Mouse (Mus musculus): ENCODE data around the gene Ehd4. TPM values are rescaled to one million over a fixed set of nuclear protein-coding genes. Genes with fewer than 3 reads are reported as not detected.

Ehd4 gene
- polyA plus RNA-seq, 1 experiment from 2014 or later, result 11.8 TPM

DNA sequence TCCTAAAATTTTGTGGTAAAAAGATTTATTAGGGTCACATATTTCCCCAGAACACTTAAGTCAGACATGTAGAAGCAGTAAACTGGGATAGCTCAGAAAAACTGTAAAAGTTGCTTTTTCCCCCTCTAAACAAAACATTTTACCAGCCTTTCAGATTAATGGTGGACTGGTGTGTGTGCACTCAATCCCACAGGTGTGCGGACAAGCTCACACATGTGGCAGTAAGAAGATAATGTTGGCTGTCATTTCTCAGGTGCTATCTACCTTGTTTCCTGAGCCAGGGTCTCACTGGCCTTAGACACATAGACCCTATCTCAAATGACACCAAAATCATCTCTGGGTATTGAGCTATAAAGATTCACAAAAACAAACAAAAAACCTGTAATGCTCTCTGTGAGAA, 28.9 kb downstream of the Ehd4 start:
- no peak overlapping the region for H3K4me3 ChIP-seq (ENCODE audit: low read depth, low read length)
- H3K9me3 ChIP-seq (replicated peaks; ENCODE audit: control insufficient read depth, low read length), result no peaks in the 10 kb centered on the region
- no peaks in the 10 kb centered on the region for H3K4me1 ChIP-seq (ENCODE audit: control insufficient read depth, insufficient read depth, low read length)
- no peak overlapping the region for H3K9ac ChIP-seq (ENCODE audit: low read length)
- no peaks in the 10 kb centered on the region for H3K36me3 ChIP-seq (ENCODE audit: control insufficient read depth, insufficient read depth, low read length)
- DNase-seq (ENCODE audit: low spot score) (no peak), ATAC-seq (no peak)
- no peak overlapping the region for H3K27ac ChIP-seq (ENCODE audit: low read depth, low read length)
- WGBS, result 100% methylated on average over 1 of the region's 1 CpGs
- H3K27me3 ChIP-seq (replicated peaks; ENCODE audit: control insufficient read depth, insufficient read depth, low read length), result no peaks in the 10 kb centered on the region
- H3K4me2 ChIP-seq (ENCODE audit: low read length), result no peak overlapping the region

DNA sequence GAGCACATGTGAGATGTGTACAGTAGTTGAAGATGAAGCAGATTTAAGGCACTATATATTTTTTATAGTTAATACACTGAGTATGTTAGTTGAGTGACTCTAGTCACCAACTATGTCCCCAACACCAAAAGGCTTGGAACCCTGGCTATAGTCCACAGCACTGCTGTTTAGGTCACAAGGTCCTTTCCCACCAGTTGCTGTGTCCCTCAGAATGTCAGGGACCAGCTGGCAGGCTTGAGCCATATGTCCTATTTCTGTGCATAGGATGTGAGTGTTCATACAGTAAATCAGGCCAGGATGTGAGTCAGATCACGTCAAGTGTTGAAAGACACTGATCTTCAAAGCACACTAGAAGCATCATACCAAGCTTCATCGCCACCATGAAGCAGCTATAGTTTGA, 29.5 kb downstream of the Ehd4 start:
- Histone ChIP-seq H3K4me2 (ENCODE audit: low read length) (no peak overlapping the region), H3K4me1 (ENCODE audit: control insufficient read depth, insufficient read depth, low read length) (no peaks in the 10 kb centered on the region), H3K36me3 (ENCODE audit: control insufficient read depth, insufficient read depth, low read length) (no peaks in the 10 kb centered on the region), H3K4me3 (ENCODE audit: low read depth, low read length) (no peak overlapping the region), H3K9ac (ENCODE audit: low read length) (no peak overlapping the region), H3K27ac (ENCODE audit: low read depth, low read length) (no peak overlapping the region), H3K27me3 (replicated peaks; ENCODE audit: control insufficient read depth, insufficient read depth, low read length) (no peaks in the 10 kb centered on the region), H3K9me3 (replicated peaks; ENCODE audit: control insufficient read depth, low read length) (no peaks in the 10 kb centered on the region)
- DNase-seq (ENCODE audit: low spot score), result no peak
- ATAC-seq, result no peak
- 92% methylated on average over 2 of the region's 2 CpGs for WGBS

DNA sequence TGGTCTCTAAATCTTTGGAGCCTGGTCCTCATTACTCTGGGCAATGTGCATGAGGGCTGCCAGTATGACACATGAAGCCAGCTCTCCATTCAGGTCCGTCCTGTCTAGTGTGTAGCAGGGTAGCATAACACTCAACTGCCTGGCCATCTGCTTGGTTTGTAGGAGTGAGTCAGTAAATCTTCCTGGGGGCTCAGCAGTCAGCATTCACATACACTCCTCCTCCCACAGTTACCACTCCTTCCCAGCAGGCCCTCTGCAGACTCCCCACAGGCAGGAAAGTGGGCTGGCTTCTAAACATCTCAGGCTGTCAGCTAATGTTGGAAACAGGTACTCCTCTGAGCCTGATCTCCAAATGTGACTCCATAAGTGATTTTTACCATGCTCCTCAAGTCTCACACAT, 30.3 kb downstream of the Ehd4 start:
- H3K4me3 ChIP-seq (ENCODE audit: low read depth, low read length), result no peak overlapping the region
- no peaks in the 10 kb centered on the region for H3K27me3 ChIP-seq (replicated peaks; ENCODE audit: control insufficient read depth, insufficient read depth, low read length)
- no peak overlapping the region for H3K4me2 ChIP-seq (ENCODE audit: low read length)
- no peaks in the 10 kb centered on the region for H3K9me3 ChIP-seq (replicated peaks; ENCODE audit: control insufficient read depth, low read length)
- ATAC-seq (no peak), DNase-seq (ENCODE audit: low spot score) (no peak)
- H3K9ac ChIP-seq (ENCODE audit: low read length), result no peak overlapping the region
- no peak overlapping the region for H3K27ac ChIP-seq (ENCODE audit: low read depth, low read length)
- 76% methylated on average over 1 of the region's 1 CpGs for WGBS
- no peaks in the 10 kb centered on the region for H3K36me3 ChIP-seq (ENCODE audit: control insufficient read depth, insufficient read depth, low read length)
- no peaks in the 10 kb centered on the region for H3K4me1 ChIP-seq (ENCODE audit: control insufficient read depth, insufficient read depth, low read length)

DNA sequence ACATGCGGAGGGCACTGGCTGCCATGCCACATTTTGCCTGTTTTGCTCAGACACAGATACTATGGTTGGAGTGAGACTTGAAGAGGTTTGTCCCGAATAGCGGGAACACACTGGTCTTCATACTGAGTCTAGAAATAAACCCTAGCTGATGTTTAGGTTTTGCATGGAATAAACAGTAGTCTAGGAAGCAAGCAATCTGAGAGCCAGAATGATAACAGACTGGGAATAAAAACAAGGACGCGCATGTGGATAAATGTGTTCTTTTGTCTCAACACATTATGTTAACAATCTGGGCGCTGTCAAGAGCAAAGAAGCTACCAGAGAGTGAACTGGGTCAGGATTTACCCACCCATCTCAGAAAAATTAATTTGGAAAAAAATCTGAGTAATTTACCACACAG, 31.4 kb downstream of the Ehd4 start:
- Histone ChIP-seq H3K27ac (ENCODE audit: low read depth, low read length) (no peak overlapping the region), H3K4me1 (ENCODE audit: control insufficient read depth, insufficient read depth, low read length) (no peaks in the 10 kb centered on the region), H3K36me3 (ENCODE audit: control insufficient read depth, insufficient read depth, low read length) (no peaks in the 10 kb centered on the region), H3K4me3 (ENCODE audit: low read depth, low read length) (no peak overlapping the region), H3K9me3 (replicated peaks; ENCODE audit: control insufficient read depth, low read length) (no peaks in the 10 kb centered on the region), H3K27me3 (replicated peaks; ENCODE audit: control insufficient read depth, insufficient read depth, low read length) (no peaks in the 10 kb centered on the region), H3K9ac (ENCODE audit: low read length) (no peak overlapping the region), H3K4me2 (ENCODE audit: low read length) (no peak overlapping the region)
- no peak for DNase-seq (ENCODE audit: low spot score)
- WGBS, result 96% methylated on average over 6 of the region's 6 CpGs
- ATAC-seq, result no peak

DNA sequence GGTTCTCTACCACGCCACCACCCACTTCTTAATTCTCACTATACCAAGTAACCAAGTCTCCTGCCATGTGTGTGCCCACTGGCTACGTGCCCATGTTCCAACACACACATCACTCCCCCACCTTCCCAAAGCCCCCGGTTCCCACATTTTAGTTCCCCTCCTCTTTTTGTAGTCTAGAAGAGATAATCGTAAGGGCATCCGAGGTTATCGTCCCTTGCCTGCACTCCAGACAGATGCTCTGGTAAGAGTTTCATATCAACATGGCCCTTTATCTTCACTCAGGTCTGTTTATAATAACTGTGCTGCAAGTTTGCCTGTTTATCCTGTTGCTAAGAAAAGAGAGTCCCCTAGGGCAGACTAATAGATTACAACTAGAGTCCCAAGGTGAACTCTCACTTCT, 37.1 kb downstream of the Ehd4 start:
- 90% methylated on average over 6 of the region's 6 CpGs for WGBS
- no peaks in the 10 kb centered on the region for H3K36me3 ChIP-seq (ENCODE audit: control insufficient read depth, insufficient read depth, low read length)
- DNase-seq (ENCODE audit: low spot score), result no peak
- H3K27ac ChIP-seq (ENCODE audit: low read depth, low read length), result no peak overlapping the region
- H3K9me3 ChIP-seq (replicated peaks; ENCODE audit: control insufficient read depth, low read length), result no peaks in the 10 kb centered on the region
- H3K27me3 ChIP-seq (replicated peaks; ENCODE audit: control insufficient read depth, insufficient read depth, low read length), result no peaks in the 10 kb centered on the region
- no peak for ATAC-seq
- H3K9ac ChIP-seq (ENCODE audit: low read length), result no peak overlapping the region
- H3K4me3 ChIP-seq (ENCODE audit: low read depth, low read length), result no peak overlapping the region
- no peak overlapping the region for H3K4me2 ChIP-seq (ENCODE audit: low read length)
- H3K4me1 ChIP-seq (ENCODE audit: control insufficient read depth, insufficient read depth, low read length), result no peaks in the 10 kb centered on the region

DNA sequence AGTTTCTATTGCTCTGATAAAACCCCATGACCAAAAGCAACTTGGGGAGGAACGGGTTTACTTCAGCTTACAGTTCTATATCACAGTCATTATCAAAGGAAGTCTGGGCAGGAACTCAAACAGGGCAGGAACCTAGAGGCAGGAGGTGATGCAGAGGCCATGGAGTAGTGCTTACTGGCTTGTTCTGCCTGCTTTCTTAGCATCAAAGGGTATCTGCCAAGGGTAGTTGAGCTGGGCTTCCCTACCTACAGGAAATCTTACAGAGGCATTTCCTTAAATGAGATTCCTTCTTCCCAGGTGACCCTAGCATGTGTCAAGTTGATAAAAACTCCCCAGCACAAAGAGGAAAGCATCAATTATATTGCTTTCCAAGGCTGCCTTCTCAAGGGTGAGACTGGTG, 38.0 kb downstream of the Ehd4 start:
- Histone ChIP-seq H3K4me3 (ENCODE audit: low read depth, low read length) (no peak overlapping the region), H3K4me2 (ENCODE audit: low read length) (no peak overlapping the region), H3K27ac (ENCODE audit: low read depth, low read length) (no peak overlapping the region), H3K36me3 (ENCODE audit: control insufficient read depth, insufficient read depth, low read length) (no peaks in the 10 kb centered on the region), H3K9me3 (replicated peaks; ENCODE audit: control insufficient read depth, low read length) (no peaks in the 10 kb centered on the region), H3K4me1 (ENCODE audit: control insufficient read depth, insufficient read depth, low read length) (no peaks in the 10 kb centered on the region), H3K9ac (ENCODE audit: low read length) (no peak overlapping the region), H3K27me3 (replicated peaks; ENCODE audit: control insufficient read depth, insufficient read depth, low read length) (no peaks in the 10 kb centered on the region)
- ATAC-seq, result no peak
- 89% methylated on average over 1 of the region's 1 CpGs for WGBS
- DNase-seq (ENCODE audit: low spot score), result no peak

DNA sequence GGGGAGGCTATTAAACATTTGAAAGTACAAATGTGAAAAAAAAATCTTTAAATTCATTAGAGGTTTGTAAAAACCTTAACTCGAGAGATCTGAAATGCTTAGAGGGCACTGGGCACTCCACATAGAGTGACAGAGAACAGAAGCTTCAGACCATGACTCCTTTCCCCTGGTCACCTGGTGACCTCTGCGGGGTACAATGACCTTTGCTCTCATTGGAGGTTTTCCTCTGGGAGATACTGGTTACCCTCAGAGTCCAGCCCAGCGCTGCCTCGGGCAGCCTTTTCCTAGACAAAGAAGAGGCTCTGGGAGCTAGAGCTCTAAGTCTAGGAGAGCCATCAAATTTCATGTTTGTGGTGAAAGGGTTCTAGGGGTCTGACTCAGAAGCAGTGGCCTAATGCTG, 39.4 kb downstream of the Ehd4 start:
- DNase-seq (ENCODE audit: low spot score) (no peak), ATAC-seq (no peak)
- Histone ChIP-seq H3K4me1 (ENCODE audit: control insufficient read depth, insufficient read depth, low read length) (no peaks in the 10 kb centered on the region), H3K9me3 (replicated peaks; ENCODE audit: control insufficient read depth, low read length) (no peaks in the 10 kb centered on the region), H3K36me3 (ENCODE audit: control insufficient read depth, insufficient read depth, low read length) (no peaks in the 10 kb centered on the region), H3K4me3 (ENCODE audit: low read depth, low read length) (no peak overlapping the region), H3K27me3 (replicated peaks; ENCODE audit: control insufficient read depth, insufficient read depth, low read length) (no peaks in the 10 kb centered on the region), H3K27ac (ENCODE audit: low read depth, low read length) (no peak overlapping the region), H3K9ac (ENCODE audit: low read length) (no peak overlapping the region), H3K4me2 (ENCODE audit: low read length) (no peak overlapping the region)
- WGBS, result 67% methylated on average over 4 of the region's 4 CpGs

DNA sequence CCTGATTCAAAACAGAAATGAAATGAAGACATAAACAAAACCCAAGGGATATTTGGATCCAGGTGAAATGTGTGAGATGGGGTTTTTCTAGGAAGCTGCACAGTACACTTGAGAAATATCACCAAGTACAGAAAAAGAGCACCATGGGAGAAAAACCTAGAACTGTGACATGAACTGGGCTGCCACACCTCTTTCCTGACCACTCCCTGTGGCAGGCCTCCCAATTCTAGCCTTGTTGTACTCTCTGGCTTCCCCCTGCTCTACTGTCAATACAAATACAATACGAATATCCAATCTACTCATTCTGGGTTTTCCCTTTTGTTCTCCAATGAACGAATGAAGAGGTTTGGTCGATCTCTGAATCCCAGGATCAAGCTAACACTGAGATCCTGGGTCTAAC, 40.4 kb downstream of the Ehd4 start:
- Histone ChIP-seq H3K9me3 (replicated peaks; ENCODE audit: control insufficient read depth, low read length) (no peaks in the 10 kb centered on the region), H3K4me2 (ENCODE audit: low read length) (no peak overlapping the region), H3K4me1 (ENCODE audit: control insufficient read depth, insufficient read depth, low read length) (no peaks in the 10 kb centered on the region), H3K27me3 (replicated peaks; ENCODE audit: control insufficient read depth, insufficient read depth, low read length) (no peaks in the 10 kb centered on the region), H3K4me3 (ENCODE audit: low read depth, low read length) (no peak overlapping the region), H3K36me3 (ENCODE audit: control insufficient read depth, insufficient read depth, low read length) (no peaks in the 10 kb centered on the region), H3K27ac (ENCODE audit: low read depth, low read length) (no peak overlapping the region), H3K9ac (ENCODE audit: low read length) (no peak overlapping the region)
- ATAC-seq, result no peak
- no peak for DNase-seq (ENCODE audit: low spot score)
- 87% methylated on average over 3 of the region's 3 CpGs for WGBS

DNA sequence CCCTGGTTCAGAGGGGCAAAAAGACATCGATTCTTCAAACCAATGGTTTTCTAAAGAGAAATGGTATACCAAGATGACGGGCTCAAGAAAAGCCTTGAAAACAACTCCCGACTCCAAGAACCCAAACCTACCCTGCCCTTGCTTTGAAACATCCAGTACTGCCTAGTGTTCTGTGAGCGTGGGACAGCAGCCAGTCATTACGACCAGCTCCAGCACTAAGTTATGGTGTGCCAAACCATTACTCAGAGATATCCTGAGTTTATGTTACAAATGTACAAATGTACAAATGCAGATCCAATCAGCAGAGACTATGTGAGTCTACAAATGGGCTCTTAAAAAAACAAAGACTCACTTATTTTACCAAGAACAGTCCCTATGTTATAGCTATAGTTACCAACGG, 40.9 kb downstream of the Ehd4 start:
- Histone ChIP-seq H3K9ac (ENCODE audit: low read length) (no peak overlapping the region), H3K36me3 (ENCODE audit: control insufficient read depth, insufficient read depth, low read length) (no peaks in the 10 kb centered on the region), H3K4me2 (ENCODE audit: low read length) (no peak overlapping the region), H3K4me1 (ENCODE audit: control insufficient read depth, insufficient read depth, low read length) (no peaks in the 10 kb centered on the region), H3K27ac (ENCODE audit: low read depth, low read length) (no peak overlapping the region), H3K27me3 (replicated peaks; ENCODE audit: control insufficient read depth, insufficient read depth, low read length) (no peaks in the 10 kb centered on the region), H3K4me3 (ENCODE audit: low read depth, low read length) (no peak overlapping the region), H3K9me3 (replicated peaks; ENCODE audit: control insufficient read depth, low read length) (no peaks in the 10 kb centered on the region)
- WGBS, result 88% methylated on average over 6 of the region's 6 CpGs
- no peak for ATAC-seq
- no peak for DNase-seq (ENCODE audit: low spot score)

DNA sequence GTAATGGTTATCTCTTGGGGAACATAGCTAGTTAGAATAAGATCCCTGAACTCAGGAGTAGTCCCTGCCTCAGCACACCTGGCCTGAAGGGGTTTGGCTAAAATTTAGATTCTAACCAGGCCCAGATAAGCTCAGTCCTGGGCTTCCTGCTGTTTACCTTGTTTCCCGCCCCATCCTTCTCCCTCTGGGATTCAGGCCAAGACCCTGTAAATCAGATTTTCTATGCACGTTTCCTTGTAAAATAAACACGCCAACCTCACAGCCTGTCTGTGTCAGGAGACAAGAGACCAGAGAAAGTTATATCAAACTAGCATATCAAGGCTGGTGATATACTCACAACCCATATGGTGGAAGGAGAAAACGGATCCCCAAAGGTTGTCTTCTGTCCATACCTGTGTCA, 42.8 kb downstream of the Ehd4 start:
- no peak overlapping the region for H3K4me3 ChIP-seq (ENCODE audit: low read depth, low read length)
- ATAC-seq, result no peak
- no peaks in the 10 kb centered on the region for H3K9me3 ChIP-seq (replicated peaks; ENCODE audit: control insufficient read depth, low read length)
- no peak for DNase-seq (ENCODE audit: low spot score)
- no peaks in the 10 kb centered on the region for H3K27me3 ChIP-seq (replicated peaks; ENCODE audit: control insufficient read depth, insufficient read depth, low read length)
- 66% methylated on average over 4 of the region's 4 CpGs for WGBS
- no peak overlapping the region for H3K9ac ChIP-seq (ENCODE audit: low read length)
- H3K4me2 ChIP-seq (ENCODE audit: low read length), result no peak overlapping the region
- no peak overlapping the region for H3K27ac ChIP-seq (ENCODE audit: low read depth, low read length)
- H3K36me3 ChIP-seq (ENCODE audit: control insufficient read depth, insufficient read depth, low read length), result no peaks in the 10 kb centered on the region
- no peaks in the 10 kb centered on the region for H3K4me1 ChIP-seq (ENCODE audit: control insufficient read depth, insufficient read depth, low read length)
